Mouse (Mus musculus) heart, embryonic 16.5 days (tissue): Measurements from ENCODE around the gene Chd1. TPM values are rescaled to one million over a fixed set of nuclear protein-coding genes. Genes with fewer than 3 reads are reported as not detected.
"Not testable (repeated sequence)": the region's sequence is repeated elsewhere in the genome, so short reads cannot be mapped to it uniquely, and the experiment has no call there.

Experiments
- ATAC-seq: fragments of 200-750 bp; cut with Nextera tagmentation; replicated peaks from 2 replicates; pipeline ENCODE4 v1.8.0; 2017; ENCODE audit warnings: moderate number of reproducible peaks; ENCODE audit not compliant: insufficient read depth, low FRiP score; ENCODE audit errors: extremely low read depth
- H3K27ac ChIP-seq: fragments of 300-500 bp; sonication (generic); 2 replicates; pipeline ENCODE4 v1.5.1; 2014; ENCODE audit warnings: mild to moderate bottlenecking, low read length, control low read depth, moderate library complexity
- H3K27me3 ChIP-seq: fragments of 300-500 bp; sonication (generic); 2 replicates; pipeline ENCODE4 v1.6.1; 2014; ENCODE audit warnings: low read length, mixed read lengths; ENCODE audit not compliant: control insufficient read depth, insufficient read depth
- H3K36me3 ChIP-seq: fragments of 300-500 bp; sonication (generic); 2 replicates; pipeline ENCODE4 v1.6.1; 2014; ENCODE audit not compliant: control insufficient read depth, insufficient read depth
- H3K4me1 ChIP-seq: fragments of 300-500 bp; sonication (generic); 2 replicates; pipeline ENCODE4 v1.6.1; 2014; ENCODE audit warnings: low read length, mixed read lengths; ENCODE audit not compliant: control insufficient read depth, insufficient read depth
- H3K4me2 ChIP-seq: fragments of 300-500 bp; sonication (generic); 2 replicates; pipeline ENCODE4 v1.6.1; 2014; ENCODE audit warnings: low read depth, mild to moderate bottlenecking, control low read depth, low read length
- H3K4me3 ChIP-seq: fragments of 300-500 bp; sonication (generic); 2 replicates; pipeline ENCODE4 v1.5.1; 2014; ENCODE audit warnings: mild to moderate bottlenecking, control low read depth, low read length
- H3K9ac ChIP-seq: fragments of 300-500 bp; sonication (generic); 2 replicates; pipeline ENCODE4 v1.6.1; 2014; ENCODE audit warnings: low read length, control low read depth
- H3K9me3 ChIP-seq: fragments of 300-500 bp; sonication (generic); replicated peaks from 2 replicates; pipeline ENCODE4 v1.6.1; 2016; ENCODE audit warnings: low read length; ENCODE audit not compliant: control insufficient read depth
- WGBS: fragments of 180-500 bp; shearing (Covaris S2); extraction: QIAGEN DNeasy Blood & Tissue Kit; methylation state at CpG from one replicate; pipeline ENCODE4 v1.1.7; 2014; 5-methylcytosine and 5-hydroxymethylcytosine counted together
- polyA plus RNA-seq: library from polyadenylated mRNA; unstranded; fragments of >200 nt; fragmentation: Nextera tagmentation; extraction: Ambion mirVana; gene quantifications from 2 replicates; pipeline ENCODE4 v1.2.1, GENCODE M21; 2015

Gene Chd1
- polyA plus RNA-seq, 1 experiment from 2014 or later = 14.7 TPM

DNA sequence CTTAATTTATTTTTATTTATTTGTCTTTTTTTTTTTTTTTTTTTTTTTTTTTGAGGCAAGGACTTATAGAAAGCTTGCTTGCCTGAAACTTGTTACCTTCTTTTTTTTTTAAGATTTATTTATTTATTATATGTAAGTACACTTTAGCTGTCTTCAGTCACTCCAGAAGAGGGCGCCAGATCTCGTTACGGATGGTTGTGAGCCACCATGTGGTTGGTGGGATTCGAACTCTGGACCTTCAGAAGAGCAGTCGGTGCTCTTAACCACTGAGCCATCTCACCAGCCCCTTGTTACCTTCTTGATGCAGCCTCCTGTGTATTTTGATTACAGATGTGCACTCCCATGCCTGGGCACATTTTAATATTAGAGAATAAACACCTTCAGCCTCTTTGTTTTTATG lies 46.5 kb downstream of the Chd1 start:
- H3K36me3 ChIP-seq = peaks cover 50% of the 10 kb centered on the region
- 87% methylated on average over 5 of the region's 5 CpGs for WGBS

DNA sequence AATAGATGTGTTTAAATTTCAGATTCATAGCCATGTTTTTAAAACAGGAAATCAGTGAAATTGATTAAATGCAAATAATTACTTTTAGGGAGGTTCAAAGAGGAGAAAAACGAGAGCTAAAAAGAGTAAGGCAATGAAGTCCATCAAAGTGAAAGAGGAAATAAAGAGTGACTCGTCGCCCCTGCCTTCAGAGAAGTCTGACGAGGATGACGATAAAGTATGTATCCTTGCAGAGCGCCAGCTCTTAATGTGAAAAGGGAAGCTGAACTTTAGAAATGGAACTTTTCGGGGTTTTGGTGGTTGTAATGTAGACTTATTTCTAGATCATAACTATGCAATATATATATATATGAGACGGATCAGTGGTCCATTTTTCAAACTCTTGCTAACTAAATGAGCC lies 56.4 kb downstream of the Chd1 start:
- WGBS = 83% methylated on average over 8 of the region's 8 CpGs
- Histone ChIP-seq H3K4me2 (no peak overlapping the region), H3K9me3 (no peaks in the 10 kb centered on the region), H3K27me3 (no peaks in the 10 kb centered on the region), H3K4me3 (no peak overlapping the region), H3K27ac (no peak overlapping the region), H3K9ac (no peak overlapping the region), H3K36me3 (peaks cover 48% of the 10 kb centered on the region), H3K4me1 (no peaks in the 10 kb centered on the region)
- no peak for ATAC-seq

More for the DNA sequence above, 46.5 kb downstream of the Chd1 start:
- not testable (repeated sequence) for H3K27me3 ChIP-seq, H3K9me3 ChIP-seq, H3K27ac ChIP-seq, H3K4me3 ChIP-seq, H3K9ac ChIP-seq, H3K4me1 ChIP-seq, H3K4me2 ChIP-seq, ATAC-seq

DNA sequence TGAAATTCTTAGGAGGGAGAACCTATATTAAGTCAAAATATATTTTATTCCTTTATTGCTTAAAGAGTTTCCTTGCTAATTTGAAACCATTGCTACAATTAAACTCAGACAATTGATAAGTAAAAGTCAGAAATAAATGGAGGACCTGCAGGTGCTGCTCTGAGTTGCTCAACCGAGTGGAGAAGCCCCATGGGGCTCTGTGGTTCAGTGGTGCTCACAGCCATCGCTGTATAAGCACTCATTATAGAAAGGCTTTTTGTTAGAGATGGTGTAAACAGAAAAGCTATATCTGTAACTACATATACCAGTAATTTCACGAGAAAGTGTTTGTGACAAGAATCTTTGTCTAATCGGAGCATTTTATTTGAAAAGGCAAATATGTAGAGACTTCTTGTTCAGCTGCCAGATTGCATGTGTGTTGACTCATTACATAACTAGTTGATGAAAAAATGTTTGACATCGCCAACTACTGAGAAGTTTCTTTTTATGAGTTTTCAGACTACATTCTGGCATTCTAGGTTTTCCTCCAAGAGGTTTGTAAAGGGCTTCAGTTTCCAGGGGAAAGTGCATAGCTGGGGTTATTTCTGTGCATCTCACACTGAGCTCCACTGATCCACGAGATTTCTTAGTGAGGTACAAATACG lies 64.4 kb downstream of the Chd1 start:
- no peak overlapping the region for H3K4me3 ChIP-seq
- no peaks in the 10 kb centered on the region for H3K4me1 ChIP-seq
- no peak for ATAC-seq
- H3K9ac ChIP-seq = no peak overlapping the region
- H3K9me3 ChIP-seq = no peaks in the 10 kb centered on the region
- peaks cover 53% of the 10 kb centered on the region for H3K36me3 ChIP-seq
- whole genome bisulfite sequencing = 76% methylated on average over 7 of the region's 7 CpGs
- no peak overlapping the region for H3K4me2 ChIP-seq
- H3K27me3 ChIP-seq = no peaks in the 10 kb centered on the region
- H3K27ac ChIP-seq = no peak overlapping the region

DNA sequence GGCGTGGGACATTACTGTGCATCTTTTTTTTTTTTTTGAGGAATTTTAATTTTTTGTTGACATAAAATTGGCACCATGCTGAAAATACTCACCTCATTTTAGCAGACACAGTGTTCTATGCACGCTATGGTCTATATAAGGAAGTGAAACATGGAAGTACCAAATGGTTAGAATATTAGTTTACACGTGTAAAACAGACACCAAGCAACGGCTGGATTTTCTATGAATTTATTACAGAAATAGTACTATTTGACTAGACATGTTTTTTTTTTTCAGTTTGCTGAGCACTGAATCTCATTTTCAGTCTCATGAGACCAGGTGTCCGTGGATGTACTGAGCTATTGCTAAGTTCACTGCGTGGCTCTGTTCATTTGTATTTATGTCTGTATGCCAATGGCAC lies 69.2 kb downstream of the Chd1 start:
- Histone ChIP-seq H3K9me3 (no peaks in the 10 kb centered on the region), H3K27me3 (no peaks in the 10 kb centered on the region), H3K4me1 (no peaks in the 10 kb centered on the region), H3K4me2 (no peak overlapping the region), H3K9ac (no peak overlapping the region), H3K36me3 (peaks cover 24% of the 10 kb centered on the region), H3K27ac (no peak overlapping the region), H3K4me3 (no peak overlapping the region)
- 78% methylated on average over 6 of the region's 6 CpGs for WGBS
- no peak for ATAC-seq

DNA sequence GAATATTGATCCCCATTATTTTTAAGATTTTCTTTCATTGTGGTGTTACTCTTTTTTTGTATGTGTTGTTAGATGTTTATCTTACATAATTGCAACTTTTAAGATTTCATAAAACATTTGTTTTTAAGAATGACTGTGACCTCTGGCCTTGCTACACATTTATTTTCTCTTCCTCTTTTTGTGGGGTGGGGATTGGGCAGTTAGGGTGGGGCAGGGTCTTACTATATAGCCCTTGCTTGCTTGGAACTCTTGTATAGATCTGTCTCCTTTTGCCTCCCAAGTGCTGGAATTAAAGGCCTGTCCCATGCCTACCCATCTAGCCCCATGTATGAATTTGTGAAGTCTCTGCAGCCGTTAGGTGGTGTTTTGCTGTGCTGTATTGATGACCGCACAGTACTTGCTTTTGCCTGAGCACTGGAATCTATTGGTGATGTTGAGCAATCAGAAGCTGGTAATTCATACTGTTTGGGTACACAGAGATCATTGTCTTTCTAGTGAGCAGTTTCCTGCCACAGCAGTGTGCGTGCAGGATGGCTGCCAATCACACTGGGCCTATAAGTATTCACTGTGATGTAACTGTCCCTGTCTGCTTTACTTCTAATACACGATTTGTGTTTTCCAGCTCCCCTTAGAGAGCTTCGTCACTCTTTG lies 69.9 kb downstream of the Chd1 start:
- H3K4me3 ChIP-seq = no peak overlapping the region
- no peaks in the 10 kb centered on the region for H3K9me3 ChIP-seq
- H3K27me3 ChIP-seq = no peaks in the 10 kb centered on the region
- no peaks in the 10 kb centered on the region for H3K4me1 ChIP-seq
- H3K9ac ChIP-seq = no peak overlapping the region
- H3K27ac ChIP-seq = no peak overlapping the region
- peaks cover 20% of the 10 kb centered on the region for H3K36me3 ChIP-seq
- ATAC-seq = no peak
- no peak overlapping the region for H3K4me2 ChIP-seq
- WGBS = 80% methylated on average over 5 of the region's 5 CpGs

DNA sequence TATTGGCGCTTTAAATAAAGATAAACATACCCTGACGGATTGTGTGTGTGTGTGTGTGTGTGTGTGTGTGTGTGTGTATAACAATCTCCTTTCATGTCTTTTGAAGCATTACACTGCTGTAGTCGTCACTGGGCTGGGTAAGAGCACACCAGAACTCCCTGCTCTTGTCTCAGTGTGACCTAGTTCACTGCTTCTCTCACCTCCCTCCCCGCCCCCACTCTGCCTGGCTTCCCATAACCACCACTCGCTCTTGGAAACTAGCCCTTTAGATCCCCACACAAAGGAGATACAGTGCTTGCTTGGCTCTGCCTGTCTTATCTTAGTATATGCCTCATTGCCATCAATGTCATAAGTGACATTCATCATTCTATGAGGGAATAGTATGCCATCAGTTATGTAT lies 71.6 kb downstream of the Chd1 start:
- WGBS = 61% methylated on average over 5 of the region's 5 CpGs
- no peaks in the 10 kb centered on the region for H3K27me3 ChIP-seq
- peaks cover 5% of the 10 kb centered on the region; the same call in 1 of the 2 replicates for H3K36me3 ChIP-seq
- no peaks in the 10 kb centered on the region for H3K9me3 ChIP-seq
- H3K4me2 ChIP-seq = no peak overlapping the region
- ATAC-seq = no peak
- H3K4me1 ChIP-seq = no peaks in the 10 kb centered on the region
- no peak overlapping the region for H3K4me3 ChIP-seq
- H3K9ac ChIP-seq = no peak overlapping the region
- H3K27ac ChIP-seq = no peak overlapping the region

DNA sequence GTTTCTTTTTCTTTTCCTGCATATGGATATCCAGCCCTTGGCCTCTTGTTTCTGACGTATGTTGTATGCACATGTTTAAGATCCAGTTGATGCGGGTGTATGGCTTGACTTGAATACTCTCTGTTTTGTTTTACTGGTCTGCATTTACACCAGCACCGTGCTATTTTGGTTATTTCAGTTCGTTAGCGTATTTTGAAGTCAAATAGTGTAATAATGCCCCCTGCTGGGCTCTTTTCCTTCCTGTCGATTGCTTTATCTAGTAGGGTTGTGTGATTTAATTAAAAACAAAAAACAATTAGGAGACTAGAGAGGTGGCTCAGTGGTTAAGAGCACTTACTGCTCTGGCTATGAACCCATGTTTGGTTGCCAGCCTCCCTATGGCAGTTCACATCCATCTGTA lies 73.2 kb downstream of the Chd1 start:
- H3K4me1 ChIP-seq = no peaks in the 10 kb centered on the region
- no peak overlapping the region for H3K4me2 ChIP-seq
- H3K36me3 ChIP-seq = no peaks in the 10 kb centered on the region
- no peak overlapping the region for H3K9ac ChIP-seq
- no peaks in the 10 kb centered on the region for H3K27me3 ChIP-seq
- 74% methylated on average over 6 of the region's 6 CpGs for WGBS
- ATAC-seq = no peak
- H3K27ac ChIP-seq = no peak overlapping the region
- H3K9me3 ChIP-seq = no peaks in the 10 kb centered on the region
- H3K4me3 ChIP-seq = no peak overlapping the region

DNA sequence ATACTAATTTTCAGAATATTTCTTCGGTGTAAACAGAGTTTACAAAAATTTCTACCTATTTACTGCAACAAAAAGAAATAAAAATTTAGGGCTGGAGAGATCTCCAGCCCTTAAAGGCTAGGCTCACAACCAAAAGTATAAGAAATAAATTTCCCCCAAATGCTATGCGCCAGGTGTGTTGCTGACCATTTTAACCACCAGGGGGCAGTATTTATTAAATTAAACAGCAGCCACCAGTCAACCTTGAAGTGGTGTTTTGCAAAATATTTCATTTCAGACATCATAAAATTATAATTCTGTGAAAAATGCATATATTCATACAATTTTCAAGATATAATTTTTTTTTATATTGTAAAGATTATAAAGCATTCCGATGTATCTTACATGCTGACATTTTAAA lies 82.3 kb downstream of the Chd1 start:
- no peaks in the 10 kb centered on the region for H3K27me3 ChIP-seq
- no peak overlapping the region for H3K9ac ChIP-seq
- ATAC-seq = no peak
- no peaks in the 10 kb centered on the region for H3K9me3 ChIP-seq
- no peaks in the 10 kb centered on the region for H3K4me1 ChIP-seq
- no peak overlapping the region for H3K4me3 ChIP-seq
- H3K4me2 ChIP-seq = no peak overlapping the region
- H3K27ac ChIP-seq = no peak overlapping the region
- 24% methylated on average over 3 of the region's 3 CpGs for WGBS
- H3K36me3 ChIP-seq = no peaks in the 10 kb centered on the region

DNA sequence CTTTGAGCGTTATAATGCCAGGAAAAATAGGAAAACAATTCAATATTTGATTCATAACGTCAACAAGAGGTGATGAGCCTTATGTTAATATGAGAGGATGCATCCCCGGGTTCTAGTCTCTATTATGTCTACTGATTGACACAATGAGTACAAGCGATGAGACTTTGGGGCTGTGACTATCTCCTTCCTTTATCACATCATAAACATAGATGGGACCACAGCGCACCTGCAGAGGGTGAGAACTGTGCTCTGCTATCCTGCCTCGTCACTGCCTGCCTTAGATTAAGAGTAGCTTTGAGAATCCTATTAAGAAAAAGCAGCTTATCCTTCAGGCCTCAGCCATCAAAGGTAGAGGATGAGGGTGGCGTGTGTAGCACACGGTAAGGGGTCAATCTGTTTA lies 85.9 kb downstream of the Chd1 start:
- H3K27ac ChIP-seq = no peak overlapping the region
- H3K9me3 ChIP-seq = no peaks in the 10 kb centered on the region
- ATAC-seq = no peak
- no peak overlapping the region for H3K4me3 ChIP-seq
- no peaks in the 10 kb centered on the region for H3K27me3 ChIP-seq
- H3K4me1 ChIP-seq = no peaks in the 10 kb centered on the region
- H3K4me2 ChIP-seq = no peak overlapping the region
- H3K36me3 ChIP-seq = no peaks in the 10 kb centered on the region
- 76% methylated on average over 8 of the region's 8 CpGs for WGBS
- no peak overlapping the region for H3K9ac ChIP-seq
